Mouse (Mus musculus) cerebellum, adult 8-10 months (tissue): Measurements from ENCODE around the gene Mical1.

ENCODE experiments used
- DNase-seq: peaks from one replicate; pipeline ENCODE4 v3.0.0; 2022

The Mical1 gene

GRCm38 (mm10) chr10:41523386-41523785, 47.3 kb downstream of the Mical1 start:
- no peak for DNase-seq

- DNase-seq: no peak
Measured at GRCm38 (mm10) chr10:41525696-41526095, 49.6 kb downstream of the Mical1 start.

- no peak for DNase-seq
Measured at GRCm38 (mm10) chr10:41529972-41530371, 53.9 kb downstream of the Mical1 start.

- no peak for DNase-seq
Measured at GRCm38 (mm10) chr10:41535991-41536390, 59.9 kb downstream of the Mical1 start.
